Mouse (Mus musculus) granulocyte monocyte progenitor cell, adult 5-6 weeks (primary cell): Measurements from ENCODE around the gene Ly6g6e. TPM values are rescaled to one million over a fixed set of nuclear protein-coding genes. Genes with fewer than 3 reads are reported as not detected.

ENCODE experiments used
- ATAC-seq: replicated peaks from 2 replicates; pipeline ENCODE4 v1.8.0; 2016; ENCODE audit warnings: mild to moderate bottlenecking, moderate TSS enrichment, inconsistent platforms; ENCODE audit not compliant: poor library complexity, severe bottlenecking
- total RNA-seq, 2 experiments: library from RNA; stranded (forward) in 1 of 2; stranded (reverse) in 1 of 2; fragments of 200-712, 200-1000 nt in 1 of 2; fragments of >200 nt in 1 of 2; fragmentation: Nextera tagmentation in 1 of 2; gene quantifications; 2 replicates each; pipeline ENCODE4 v1.2.3; 2014 to 2017

Gene Ly6g6e
- total RNA-seq, 2 experiments from 2014 or later, result not detected

- no peak for ATAC-seq
Measured at GRCm38 (mm10) chr17:35068213-35068914, 8.3 kb upstream of the Ly6g6e start.

GRCm38 (mm10) chr17:35070556-35071229, 6.0 kb upstream of the Ly6g6e start:
- ATAC-seq, result no peak

GRCm38 (mm10) chr17:35071454-35071853, 5.2 kb upstream of the Ly6g6e start:
- ATAC-seq, result no peak

GRCm38 (mm10) chr17:35074097-35074496, 2.6 kb upstream of the Ly6g6e start:
- ATAC-seq, result peak; percentile 49

- ATAC-seq, result no peak
Measured at GRCm38 (mm10) chr17:35077285-35077684, 583 bp downstream of the Ly6g6e start.

GRCm38 (mm10) chr17:35077786-35078233, 1.1 kb downstream of the Ly6g6e start, which contains the start of gene Ly6g6d:
Gene Ly6g6d, minus strand, starts transcription at chr17:35078065.
- ATAC-seq, result peak; percentile 73

GRCm38 (mm10) chr17:35079778-35080177, 3.1 kb downstream of the Ly6g6e start:
- ATAC-seq, result peak; percentile 54

GRCm38 (mm10) chr17:35080248-35080647, 3.5 kb downstream of the Ly6g6e start:
- no peak for ATAC-seq

- no peak for ATAC-seq
Measured at GRCm38 (mm10) chr17:35080710-35081109, 4.0 kb downstream of the Ly6g6e start.

GRCm38 (mm10) chr17:35082841-35083576, 6.3 kb downstream of the Ly6g6e start:
- no peak for ATAC-seq

GRCm38 (mm10) chr17:35083929-35084497, 7.3 kb downstream of the Ly6g6e start:
- ATAC-seq, result no peak

GRCm38 (mm10) chr17:35085208-35085865, 8.6 kb downstream of the Ly6g6e start, which contains the start of gene Ly6g6f:
Gene Ly6g6f, minus strand, starts transcription at chr17:35085610.
- ATAC-seq, result no peak

GRCm38 (mm10) chr17:35088151-35088550, 11.4 kb downstream of the Ly6g6e start:
- no peak for ATAC-seq

GRCm38 (mm10) chr17:35088825-35089644, 12.3 kb downstream of the Ly6g6e start, which contains the start of gene Abhd16a:
Gene Abhd16a, plus strand, starts transcription at chr17:35089263.
- ATAC-seq, result peak; percentile 95

GRCm38 (mm10) chr17:35090166-35090932, 13.6 kb downstream of the Ly6g6e start:
- no peak for ATAC-seq

GRCm38 (mm10) chr17:35092403-35093198, 15.9 kb downstream of the Ly6g6e start:
- no peak for ATAC-seq
